Mouse (Mus musculus): ENCODE measurements around the gene Snu13. TPM values are rescaled to one million over a fixed set of nuclear protein-coding genes. Genes with fewer than 3 reads are reported as not detected.

Snu13 gene
- polyA plus RNA-seq, 1 experiment from 2014 or later: 209 TPM

DNA sequence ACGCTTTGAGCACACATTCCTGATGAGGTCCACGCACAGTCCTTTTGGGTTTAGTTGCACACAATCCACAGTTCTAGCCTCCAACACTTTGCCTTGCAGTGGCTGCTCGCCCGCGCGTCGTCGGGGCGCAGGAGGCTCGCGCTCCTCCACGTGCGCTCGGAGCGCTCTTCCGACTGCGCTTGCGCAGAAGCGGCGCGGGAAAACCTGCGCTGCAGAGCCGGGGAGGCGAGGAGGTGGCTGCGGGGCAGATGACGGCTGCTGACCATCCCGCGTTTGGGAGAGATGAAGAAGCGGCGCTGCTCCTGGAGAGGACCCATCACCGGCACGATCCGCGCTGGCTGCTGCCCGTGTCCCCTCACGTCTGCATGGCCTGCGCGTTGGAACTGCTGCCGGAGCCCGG is 22.5 kb upstream of the Snu13 start, which contains the start of gene Mei1:
Gene Mei1, plus strand, starts transcription at position 99 of the 400 bp plus-strand sequence.
- Histone ChIP-seq H3K9me3 (replicated peaks; ENCODE audit: control insufficient read depth, low read length) (no peaks in the 10 kb centered on the region), H3K4me3 (replicated peaks; ENCODE audit: low read length) (peak within 1 kb of the TSS; percentile 21; the same call in 1 of the 2 replicates), H3K9ac (ENCODE audit: low read length) (no peak within 1 kb of the TSS), H3K36me3 (ENCODE audit: control insufficient read depth, insufficient read depth, low read length) (no peaks in the 10 kb centered on the region), H3K27ac (ENCODE audit: low read length) (no peak within 1 kb of the TSS), H3K4me1 (ENCODE audit: control insufficient read depth, insufficient read depth, low read length) (no peaks in the 10 kb centered on the region), H3K27me3 (ENCODE audit: control insufficient read depth, insufficient read depth, low read length) (peaks cover 24% of the 10 kb centered on the region), H3K4me2 (ENCODE audit: low read depth, low read length) (peak within 1 kb of the TSS; percentile 33; the same call in 1 of the 2 replicates)
- no peak for ATAC-seq (ENCODE audit: insufficient read depth, low FRiP score)
- 13% methylated on average over 40 of the region's 40 CpGs for WGBS

- Histone ChIP-seq H3K9me3 (replicated peaks; ENCODE audit: control insufficient read depth, low read length) (no peaks in the 10 kb centered on the region), H3K27ac (ENCODE audit: low read length) (no peak overlapping the region), H3K36me3 (ENCODE audit: control insufficient read depth, insufficient read depth, low read length) (no peaks in the 10 kb centered on the region), H3K4me2 (ENCODE audit: low read depth, low read length) (peak overlapping the region; percentile 14; the same call in 1 of the 2 replicates), H3K4me3 (replicated peaks; ENCODE audit: low read length) (no peak overlapping the region), H3K27me3 (ENCODE audit: control insufficient read depth, insufficient read depth, low read length) (peaks cover 31% of the 10 kb centered on the region), H3K9ac (ENCODE audit: low read length) (no peak overlapping the region), H3K4me1 (ENCODE audit: control insufficient read depth, insufficient read depth, low read length) (no peaks in the 10 kb centered on the region)
- peak; percentile 62; the same call in 1 of the 2 replicates for ATAC-seq (ENCODE audit: insufficient read depth, low FRiP score)
- 13% methylated on average over 7 of the region's 7 CpGs for WGBS
Observed at GRCm38 (mm10) chr15:82065511-82065910, 18.1 kb upstream of the Snu13 start.

DNA sequence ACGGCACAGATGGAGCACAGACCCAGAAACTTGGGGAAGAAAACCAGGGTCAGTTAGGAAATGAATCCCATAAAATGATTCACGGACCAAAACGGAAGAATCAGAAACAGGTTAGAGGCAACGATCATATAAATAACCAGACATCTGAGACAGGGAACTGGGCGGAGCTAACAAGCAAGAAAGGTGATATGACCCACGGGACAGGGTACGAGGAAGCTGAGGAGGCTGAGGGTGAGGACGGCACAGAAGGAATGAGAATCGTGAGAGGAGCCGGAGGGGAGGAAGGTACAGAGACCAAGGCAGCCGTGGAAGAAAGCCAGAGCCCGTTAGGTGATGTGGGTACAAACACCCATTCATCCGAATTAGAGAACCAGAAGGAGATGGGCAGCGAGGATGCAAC is 16.5 kb upstream of the Snu13 start:
- H3K27me3 ChIP-seq (ENCODE audit: control insufficient read depth, insufficient read depth, low read length): peaks cover 17% of the 10 kb centered on the region
- no peaks in the 10 kb centered on the region for H3K36me3 ChIP-seq (ENCODE audit: control insufficient read depth, insufficient read depth, low read length)
- no peak for ATAC-seq (ENCODE audit: insufficient read depth, low FRiP score)
- H3K9ac ChIP-seq (ENCODE audit: low read length): no peak overlapping the region
- H3K4me2 ChIP-seq (ENCODE audit: low read depth, low read length): no peak overlapping the region
- no peaks in the 10 kb centered on the region for H3K4me1 ChIP-seq (ENCODE audit: control insufficient read depth, insufficient read depth, low read length)
- H3K27ac ChIP-seq (ENCODE audit: low read length): no peak overlapping the region
- H3K9me3 ChIP-seq (replicated peaks; ENCODE audit: control insufficient read depth, low read length): no peaks in the 10 kb centered on the region
- no peak overlapping the region for H3K4me3 ChIP-seq (replicated peaks; ENCODE audit: low read length)
- WGBS: 59% methylated on average over 14 of the region's 14 CpGs

DNA sequence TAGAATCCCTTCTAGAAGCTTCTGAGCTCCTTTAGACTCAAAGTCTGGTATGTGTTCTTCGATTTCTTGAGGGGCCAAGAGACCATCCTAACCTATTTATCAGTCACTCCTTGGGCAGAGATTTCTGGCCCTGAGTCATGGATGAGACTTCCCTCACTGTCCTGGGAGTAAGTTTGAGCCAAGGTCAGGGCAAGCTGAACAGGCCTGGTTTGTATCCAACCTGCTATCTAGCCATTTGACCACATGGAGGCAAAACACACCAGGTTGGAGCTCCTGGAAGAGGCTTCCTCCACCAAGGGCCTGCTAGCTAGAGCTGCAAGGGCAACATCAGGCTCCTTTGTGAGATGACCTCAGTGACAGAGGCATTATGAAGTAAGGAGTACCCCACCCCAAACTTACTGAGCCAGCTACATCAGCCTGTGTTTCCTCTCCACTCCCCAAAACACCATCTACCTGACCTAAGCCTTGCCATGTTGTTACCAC is 11.4 kb upstream of the Snu13 start, which contains the start of gene 4930407I10Rik:
Gene 4930407I10Rik, plus strand, starts transcription at position 433 of the 483 bp plus-strand sequence.
- 86% methylated on average over 1 of the region's 1 CpGs for WGBS
- ATAC-seq (ENCODE audit: insufficient read depth, low FRiP score): no peak
- Histone ChIP-seq H3K27ac (ENCODE audit: low read length) (no peak within 1 kb of the TSS), H3K4me3 (replicated peaks; ENCODE audit: low read length) (no peak within 1 kb of the TSS), H3K4me1 (ENCODE audit: control insufficient read depth, insufficient read depth, low read length) (no peaks in the 10 kb centered on the region), H3K36me3 (ENCODE audit: control insufficient read depth, insufficient read depth, low read length) (no peaks in the 10 kb centered on the region), H3K4me2 (ENCODE audit: low read depth, low read length) (no peak within 1 kb of the TSS), H3K9me3 (replicated peaks; ENCODE audit: control insufficient read depth, low read length) (no peaks in the 10 kb centered on the region), H3K27me3 (ENCODE audit: control insufficient read depth, insufficient read depth, low read length) (no peaks in the 10 kb centered on the region), H3K9ac (ENCODE audit: low read length) (no peak within 1 kb of the TSS)

GRCm38 (mm10) chr15:82052544-82052943 is 5.1 kb upstream of the Snu13 start:
- H3K4me1 ChIP-seq (ENCODE audit: control insufficient read depth, insufficient read depth, low read length): 0 out of 2 replicates have a peak, but pooled peaks cover 3% of the 10 kb centered on the region
- WGBS: 63% methylated on average over 5 of the region's 5 CpGs

GRCm38 (mm10) chr15:82046246-82046891 is 1.0 kb downstream of the Snu13 start:
- peaks cover 14% of the 10 kb centered on the region for H3K4me1 ChIP-seq (ENCODE audit: control insufficient read depth, insufficient read depth, low read length)
- peak; percentile 28; the same call in 1 of the 2 replicates for ATAC-seq (ENCODE audit: insufficient read depth, low FRiP score)
- peak overlapping the region; percentile 99 for H3K4me2 ChIP-seq (ENCODE audit: low read depth, low read length)
- 2% methylated on average over 26 of the region's 26 CpGs for WGBS
- H3K27ac ChIP-seq (ENCODE audit: low read length): peak overlapping the region; percentile 42
- no peaks in the 10 kb centered on the region for H3K27me3 ChIP-seq (ENCODE audit: control insufficient read depth, insufficient read depth, low read length)
- H3K36me3 ChIP-seq (ENCODE audit: control insufficient read depth, insufficient read depth, low read length): 0 out of 2 replicates have a peak, but pooled peaks cover 3% of the 10 kb centered on the region
- H3K4me3 ChIP-seq (replicated peaks; ENCODE audit: low read length): peak overlapping the region; percentile 98
- H3K9ac ChIP-seq (ENCODE audit: low read length): peak overlapping the region; percentile 96
- H3K9me3 ChIP-seq (replicated peaks; ENCODE audit: control insufficient read depth, low read length): no peaks in the 10 kb centered on the region

More at GRCm38 (mm10) chr15:82052544-82052943, 5.1 kb upstream of the Snu13 start:
- H3K36me3 ChIP-seq (ENCODE audit: control insufficient read depth, insufficient read depth, low read length): no peaks in the 10 kb centered on the region
- no peak for ATAC-seq (ENCODE audit: insufficient read depth, low FRiP score)
- no peaks in the 10 kb centered on the region for H3K9me3 ChIP-seq (replicated peaks; ENCODE audit: control insufficient read depth, low read length)
- H3K4me2 ChIP-seq (ENCODE audit: low read depth, low read length): no peak overlapping the region
- no peak overlapping the region for H3K9ac ChIP-seq (ENCODE audit: low read length)
- H3K4me3 ChIP-seq (replicated peaks; ENCODE audit: low read length): no peak overlapping the region
- H3K27ac ChIP-seq (ENCODE audit: low read length): no peak overlapping the region
- H3K27me3 ChIP-seq (ENCODE audit: control insufficient read depth, insufficient read depth, low read length): no peaks in the 10 kb centered on the region

DNA sequence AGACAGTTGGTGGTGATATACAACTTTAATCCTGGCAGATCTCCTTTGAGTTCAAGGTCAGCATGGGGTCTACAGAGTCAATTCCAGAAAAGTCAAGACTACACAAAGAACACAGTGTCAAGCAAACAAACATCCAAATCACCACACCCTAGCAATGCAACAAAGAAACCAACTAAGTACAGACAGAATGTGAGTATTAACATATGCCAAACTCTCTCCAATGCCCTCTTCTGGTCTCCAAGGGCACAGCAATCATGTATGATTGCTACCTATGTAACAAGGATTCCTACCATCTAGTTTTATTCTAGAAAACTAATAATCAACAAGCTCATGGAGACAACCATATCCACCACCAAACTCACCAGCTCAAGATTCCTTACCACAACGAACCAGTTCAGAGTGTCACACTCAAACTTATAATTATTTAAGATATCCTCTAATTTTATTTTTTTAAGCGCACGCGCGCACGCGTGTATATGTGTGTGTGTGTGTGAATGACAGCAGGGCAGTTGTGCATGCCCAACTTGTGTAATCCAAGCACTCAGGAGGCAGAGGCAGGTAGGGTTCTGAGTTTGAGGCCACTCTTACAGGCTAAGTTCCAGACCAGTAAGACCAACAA is 3.1 kb downstream of the Snu13 start:
- ATAC-seq (ENCODE audit: insufficient read depth, low FRiP score): no peak
- H3K4me3 ChIP-seq (replicated peaks; ENCODE audit: low read length): no peak overlapping the region
- WGBS: 95% methylated on average over 7 of the region's 7 CpGs
- H3K9ac ChIP-seq (ENCODE audit: low read length): no peak overlapping the region
- H3K4me1 ChIP-seq (ENCODE audit: control insufficient read depth, insufficient read depth, low read length): peaks cover 14% of the 10 kb centered on the region
- H3K27me3 ChIP-seq (ENCODE audit: control insufficient read depth, insufficient read depth, low read length): no peaks in the 10 kb centered on the region
- H3K4me2 ChIP-seq (ENCODE audit: low read depth, low read length): no peak overlapping the region
- 0 out of 2 replicates have a peak, but pooled peaks cover 3% of the 10 kb centered on the region for H3K36me3 ChIP-seq (ENCODE audit: control insufficient read depth, insufficient read depth, low read length)
- no peaks in the 10 kb centered on the region for H3K9me3 ChIP-seq (replicated peaks; ENCODE audit: control insufficient read depth, low read length)
- no peak overlapping the region for H3K27ac ChIP-seq (ENCODE audit: low read length)

GRCm38 (mm10) chr15:82040650-82041049 is 6.7 kb downstream of the Snu13 start:
- 94% methylated on average over 1 of the region's 1 CpGs for WGBS
- Histone ChIP-seq H3K9ac (ENCODE audit: low read length) (no peak overlapping the region), H3K4me2 (ENCODE audit: low read depth, low read length) (no peak overlapping the region), H3K27ac (ENCODE audit: low read length) (no peak overlapping the region), H3K27me3 (ENCODE audit: control insufficient read depth, insufficient read depth, low read length) (no peaks in the 10 kb centered on the region), H3K4me3 (replicated peaks; ENCODE audit: low read length) (no peak overlapping the region), H3K9me3 (replicated peaks; ENCODE audit: control insufficient read depth, low read length) (no peaks in the 10 kb centered on the region), H3K36me3 (ENCODE audit: control insufficient read depth, insufficient read depth, low read length) (peaks cover 9% of the 10 kb centered on the region), H3K4me1 (ENCODE audit: control insufficient read depth, insufficient read depth, low read length) (peaks cover 4% of the 10 kb centered on the region)
- no peak for ATAC-seq (ENCODE audit: insufficient read depth, low FRiP score)

Data from stomach, embryonic 16.5 days (tissue).